Mouse (Mus musculus) skeletal muscle tissue, adult 2 months (tissue): ENCODE data around the gene Slc29a4.
A peak's percentile ranks its signal among the peaks of the same experiment; 100 is the strongest.

Experiments
- DNase-seq: peaks from one replicate; pipeline ENCODE4 v3.0.0-alpha.2; 2012; ENCODE audit warnings: low read depth, low spot score

The Slc29a4 gene

DNA sequence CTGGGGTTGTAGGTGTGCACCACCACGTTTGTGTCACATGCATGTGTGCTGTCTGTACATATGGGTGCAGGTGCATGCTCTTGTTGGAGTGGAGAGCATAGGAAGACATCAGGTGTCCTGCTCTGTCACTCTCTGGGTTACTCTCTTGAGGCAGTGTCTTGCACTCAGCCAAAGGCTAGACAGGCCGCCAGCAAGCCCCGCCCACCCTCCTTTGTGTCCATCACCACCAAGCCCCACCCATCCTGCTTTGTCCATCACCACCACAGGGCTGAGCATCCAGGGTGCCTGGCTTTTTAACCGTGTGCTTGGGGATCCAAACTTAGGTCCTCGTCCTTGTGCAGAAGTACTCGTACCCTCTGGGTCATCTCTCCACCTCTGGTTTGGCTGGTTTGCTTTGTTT lies 3.9 kb downstream of the Slc29a4 start:
- DNase-seq, result no peak

DNA sequence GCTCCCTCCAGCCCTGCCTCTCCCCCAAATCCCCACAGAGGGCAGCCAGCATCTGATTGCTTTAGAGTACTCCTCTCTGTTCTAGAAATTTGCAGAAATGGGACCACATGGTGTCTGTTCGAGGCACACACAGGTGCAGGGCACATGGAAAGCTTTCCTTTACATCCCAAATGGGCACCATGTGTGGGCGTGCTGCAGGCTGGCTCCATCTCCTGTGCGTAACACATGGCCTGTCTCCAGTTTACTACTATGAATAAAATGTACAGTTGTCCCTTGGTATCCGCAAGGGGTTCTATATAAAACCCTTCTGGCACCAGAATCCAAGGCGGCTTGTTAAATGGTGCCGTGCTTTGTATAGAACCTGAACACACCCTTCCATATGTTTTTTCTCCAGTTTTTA lies 4.6 kb downstream of the Slc29a4 start:
- DNase-seq, result no peak

DNA sequence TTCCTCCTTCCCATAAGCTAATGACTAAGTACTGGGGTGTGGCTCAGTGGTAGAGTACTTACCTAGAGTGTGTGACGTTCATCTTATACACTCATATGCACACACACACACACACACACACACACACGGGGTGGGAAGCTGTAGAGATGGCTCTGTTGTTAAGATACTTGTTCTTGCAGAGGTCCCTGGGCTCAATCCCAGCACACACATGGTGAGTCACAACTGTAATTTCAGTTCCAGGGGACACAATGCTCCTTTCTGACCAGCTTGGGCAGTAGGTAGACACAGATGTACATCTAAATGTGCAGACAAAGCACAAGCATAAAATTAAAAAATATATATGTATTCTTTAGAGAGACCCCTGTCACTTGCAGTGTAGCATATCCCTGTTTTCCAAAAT lies 5.4 kb downstream of the Slc29a4 start:
- DNase-seq, result no peak

DNA sequence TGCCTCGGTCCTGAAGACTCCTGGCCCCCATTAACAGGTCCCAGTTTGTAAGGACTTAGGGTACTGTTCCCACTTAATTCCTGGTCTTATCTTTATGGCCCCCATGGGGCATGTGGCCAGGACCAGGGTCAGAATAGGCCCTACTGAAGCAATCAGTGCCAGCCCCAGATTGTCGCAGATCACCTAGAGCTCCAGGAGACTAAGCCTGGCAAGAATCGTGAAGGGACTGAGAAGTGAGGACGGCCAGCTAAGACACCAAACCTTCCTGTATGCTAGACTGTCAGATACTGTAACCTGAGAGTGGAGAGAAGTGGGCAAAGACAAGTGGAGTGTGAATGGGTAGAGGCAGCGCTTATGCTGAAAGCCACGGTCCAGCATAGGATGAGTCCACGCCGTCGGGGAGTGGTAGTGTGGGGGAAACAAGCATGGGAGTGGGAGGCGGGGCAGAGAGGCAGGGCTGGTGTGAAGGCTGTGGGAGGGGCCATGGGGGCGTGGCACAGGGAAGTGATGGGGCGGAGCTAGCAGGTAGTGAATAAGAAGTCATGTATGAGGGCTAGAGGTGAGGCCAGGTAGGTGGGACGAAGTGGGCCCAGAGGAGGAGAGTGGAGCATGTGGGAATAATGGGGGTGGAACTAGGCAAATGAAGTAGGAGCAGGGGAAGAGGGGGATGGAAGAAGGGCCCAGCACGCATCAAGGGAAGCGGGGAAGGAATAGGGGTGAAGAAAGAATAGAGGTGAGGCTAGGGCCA lies 8.7 kb downstream of the Slc29a4 start:
- no peak for DNase-seq

DNA sequence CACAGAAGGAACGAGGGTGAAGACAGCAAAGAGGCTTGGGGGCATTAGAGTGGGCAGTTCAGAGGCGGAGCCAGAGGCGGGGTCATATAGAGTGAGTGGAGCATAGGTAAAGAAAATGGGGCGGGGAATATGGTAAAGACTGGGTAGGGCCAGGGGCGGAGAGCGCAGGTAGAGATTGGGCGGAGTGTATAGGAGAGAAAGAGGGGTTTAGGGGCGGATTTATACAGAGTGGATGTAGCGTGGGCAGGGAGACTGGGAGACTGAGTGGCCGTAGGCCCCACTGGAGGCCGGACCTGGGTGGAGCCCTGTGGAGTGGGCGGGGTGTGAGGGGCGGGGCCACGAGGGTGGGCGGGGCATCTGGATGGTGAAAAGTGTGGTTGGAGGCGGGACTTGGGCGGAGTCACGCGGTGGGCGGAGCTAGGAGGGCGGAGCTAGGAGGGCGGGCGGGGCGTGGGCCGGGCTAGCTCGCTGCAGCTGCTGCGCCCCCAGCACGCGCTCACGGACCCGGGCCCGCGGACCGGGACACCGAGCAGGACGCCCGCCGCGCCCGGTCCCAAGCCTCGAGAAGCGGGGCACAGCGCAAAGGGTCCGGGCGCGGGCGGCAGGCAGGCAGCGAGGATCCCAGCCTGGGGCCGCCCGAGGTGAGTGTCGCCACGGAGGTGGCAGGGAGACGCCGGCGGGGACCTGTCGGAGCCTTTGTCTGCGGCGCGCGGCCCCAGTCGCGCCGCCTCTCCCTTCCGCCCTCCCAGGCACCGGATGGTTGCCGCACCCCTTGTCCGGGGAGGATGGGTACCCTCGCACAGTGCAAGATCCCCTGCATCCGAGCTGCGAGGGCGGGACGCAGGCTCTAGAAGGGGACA lies 9.6 kb downstream of the Slc29a4 start:
- DNase-seq, result no peak

DNA sequence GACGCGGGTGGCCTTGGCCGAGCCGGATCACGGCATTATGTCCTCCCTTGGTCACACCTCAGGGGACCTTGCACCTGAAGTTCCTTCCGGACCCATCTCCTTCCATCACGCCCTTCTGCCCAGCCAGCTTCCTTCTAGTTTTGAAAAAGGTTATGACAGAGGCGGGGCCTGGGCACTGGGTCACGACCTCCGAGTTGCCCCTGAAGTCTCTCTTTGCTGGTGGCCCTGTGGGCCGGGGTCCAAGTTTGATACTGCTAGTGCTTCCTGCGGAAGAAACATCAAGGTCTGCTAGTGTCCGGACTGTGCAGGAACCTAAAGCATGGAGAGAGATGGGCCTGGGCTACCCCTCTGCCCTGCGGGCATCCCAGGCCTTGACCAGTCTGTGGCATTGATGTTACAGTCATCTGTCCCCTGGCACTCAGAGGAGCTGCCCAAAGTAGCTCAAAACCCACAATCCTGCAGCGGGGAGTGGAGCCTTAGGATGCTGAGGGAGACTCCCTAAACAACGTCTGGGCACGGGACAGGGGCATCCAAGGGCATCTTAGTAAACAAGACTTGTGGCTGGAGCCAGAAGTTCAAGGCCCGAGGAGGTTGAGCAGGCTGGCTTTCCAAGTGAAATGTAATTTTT lies 10.3 kb downstream of the Slc29a4 start:
- DNase-seq, result no peak

DNA sequence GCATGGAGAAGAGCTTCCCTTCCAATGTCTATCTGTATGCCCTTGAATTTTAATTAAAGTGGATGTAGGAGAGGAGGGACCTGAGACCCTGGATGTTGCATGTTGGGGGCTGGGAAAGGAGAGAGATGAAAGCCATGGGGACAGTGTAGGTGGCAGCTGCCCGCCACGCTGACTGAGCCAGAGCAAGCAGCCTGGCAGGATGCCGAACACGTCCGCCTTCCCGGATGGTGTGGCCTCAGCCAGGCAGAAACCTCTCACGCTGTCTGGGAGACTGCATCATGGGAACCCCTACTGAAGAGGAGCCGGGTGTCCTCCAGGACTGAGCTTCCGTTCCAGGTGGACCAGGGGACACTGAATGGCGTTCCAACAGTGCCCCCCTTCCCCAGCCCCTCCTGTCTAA lies 11.3 kb downstream of the Slc29a4 start:
- no peak for DNase-seq

DNA sequence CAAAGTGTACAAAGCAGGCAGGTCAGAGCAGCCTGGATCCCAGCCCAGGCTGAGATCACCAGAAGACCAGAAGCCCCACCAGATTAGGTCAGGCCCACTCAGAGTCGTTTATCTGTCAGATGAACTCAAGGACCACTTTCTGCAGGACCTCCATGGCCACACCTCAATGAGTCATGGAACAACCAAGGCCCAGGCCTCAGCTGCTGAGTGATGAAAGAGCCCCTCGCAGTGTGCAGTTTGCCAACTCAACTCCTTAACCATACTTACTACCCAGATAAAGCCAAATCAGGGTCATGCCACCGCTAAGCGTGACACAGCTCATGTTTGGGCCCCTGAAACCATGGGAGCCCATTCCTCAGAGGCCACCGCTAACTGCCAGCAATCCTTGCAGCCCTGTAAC lies 15.4 kb downstream of the Slc29a4 start:
- DNase-seq, result no peak

DNA sequence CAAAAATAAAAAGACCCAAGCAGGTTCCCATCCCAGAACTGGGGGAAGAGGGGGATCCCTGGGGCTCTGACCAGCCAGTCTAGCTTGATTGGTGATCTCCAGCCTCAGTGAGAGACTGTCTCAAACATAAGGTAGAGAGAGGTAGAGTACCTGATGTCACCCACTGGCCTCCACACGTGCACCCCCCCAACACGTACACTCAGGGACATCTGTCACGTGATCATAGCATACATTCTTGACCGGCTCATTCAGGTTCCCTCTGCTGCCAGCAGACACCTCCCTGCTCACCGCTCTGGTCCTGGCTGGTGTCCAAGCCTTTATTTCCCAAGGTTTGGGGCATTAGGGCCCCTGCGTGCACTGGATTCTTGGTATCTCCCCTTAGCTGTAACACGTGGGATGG lies 17.1 kb downstream of the Slc29a4 start:
- DNase-seq, result no peak

DNA sequence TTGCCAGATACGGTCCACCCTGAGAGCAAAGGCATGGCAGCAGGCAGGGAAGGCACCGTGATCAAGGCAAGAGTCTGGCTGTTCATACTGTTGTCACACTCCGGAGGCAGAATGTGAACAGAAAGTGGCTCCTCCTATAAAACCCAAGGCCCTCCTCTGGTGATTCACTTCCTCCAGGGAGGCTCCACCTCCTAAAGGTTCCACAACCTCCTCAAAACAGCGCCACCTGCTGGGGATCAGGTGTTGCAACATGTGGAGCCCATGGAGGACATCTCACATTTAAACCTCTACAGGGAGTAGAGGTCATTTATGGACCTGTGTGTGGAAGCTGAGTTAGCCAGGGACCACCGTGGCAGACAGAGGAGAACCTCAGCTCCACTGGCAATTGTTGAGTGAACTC lies 20.1 kb downstream of the Slc29a4 start:
- no peak for DNase-seq

DNA sequence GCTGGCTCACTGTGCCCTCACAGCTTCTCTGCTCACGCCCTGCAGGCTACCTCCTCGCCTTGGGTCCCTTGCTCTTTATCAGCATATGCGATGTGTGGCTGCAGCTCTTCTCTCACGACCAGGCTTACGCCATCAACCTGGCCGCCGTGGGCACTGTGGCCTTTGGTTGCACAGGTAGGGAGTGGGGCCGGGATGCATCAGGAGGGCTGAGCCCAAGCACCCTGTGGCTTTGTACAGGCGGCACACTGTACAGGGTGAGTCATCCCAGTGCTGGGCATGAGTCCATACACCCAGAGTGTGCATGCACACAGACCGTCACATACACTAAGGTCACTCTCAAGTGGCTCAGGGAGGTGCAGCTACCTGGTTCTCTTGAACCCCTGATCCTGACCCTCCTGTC lies 21.7 kb downstream of the Slc29a4 start:
- no peak for DNase-seq

DNA sequence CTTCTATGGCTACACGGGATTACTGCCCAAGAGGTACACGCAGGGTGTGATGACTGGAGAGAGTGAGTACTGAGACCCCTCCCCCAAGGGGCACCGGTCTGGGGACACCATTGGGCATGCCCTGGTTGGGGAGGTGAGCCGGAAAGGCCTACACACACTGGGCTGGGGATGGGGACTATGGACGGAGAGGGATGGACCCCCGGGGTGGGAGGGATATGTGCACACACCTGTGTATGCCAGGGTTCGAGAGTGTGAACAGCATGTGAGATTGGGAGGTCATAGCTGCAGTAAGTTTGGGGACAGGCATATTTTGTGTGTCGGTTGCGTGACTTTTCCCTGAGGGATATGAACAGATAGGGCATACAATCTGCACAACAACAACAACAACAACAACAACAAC lies 22.7 kb downstream of the Slc29a4 start:
- no peak for DNase-seq

DNA sequence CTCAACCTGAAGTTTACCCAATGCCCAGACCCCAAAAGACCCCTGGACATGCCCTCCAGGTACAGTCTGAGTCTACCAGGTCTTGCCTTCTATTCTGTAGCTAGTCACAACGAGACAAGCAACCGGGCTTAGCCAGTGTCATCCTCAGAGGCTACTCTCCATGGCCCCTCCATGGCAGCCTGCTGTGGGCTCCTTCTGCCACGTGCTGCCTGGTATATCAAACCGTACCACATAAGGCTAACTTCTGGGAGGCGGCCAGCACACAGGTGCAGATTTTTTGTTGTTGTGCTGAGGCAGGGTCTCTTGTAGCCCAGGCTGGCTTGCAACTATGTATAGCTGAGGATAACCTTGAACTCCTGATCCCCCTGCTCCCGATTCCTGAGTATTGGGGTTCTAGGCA lies 23.7 kb downstream of the Slc29a4 start:
- no peak for DNase-seq

DNA sequence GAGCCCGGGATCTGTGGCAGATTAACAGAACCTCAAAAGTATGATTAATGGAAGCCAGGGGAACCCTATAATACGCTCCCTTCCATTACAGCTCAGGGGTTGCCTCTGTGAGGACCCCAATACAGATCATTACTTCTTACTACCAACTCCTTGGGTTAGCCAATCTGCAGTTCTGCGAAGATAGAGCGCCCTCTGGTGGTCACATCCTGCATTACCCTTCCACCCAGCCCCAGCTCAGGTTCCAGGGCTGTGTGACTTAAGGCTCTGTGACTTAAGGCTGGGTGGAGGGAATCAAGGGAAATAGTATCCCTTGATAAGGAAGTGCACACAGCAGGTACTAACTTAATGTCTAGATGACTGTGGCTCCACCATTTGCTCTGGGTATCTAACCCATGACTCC lies 25.7 kb downstream of the Slc29a4 start:
- peak; percentile 58 for DNase-seq

DNA sequence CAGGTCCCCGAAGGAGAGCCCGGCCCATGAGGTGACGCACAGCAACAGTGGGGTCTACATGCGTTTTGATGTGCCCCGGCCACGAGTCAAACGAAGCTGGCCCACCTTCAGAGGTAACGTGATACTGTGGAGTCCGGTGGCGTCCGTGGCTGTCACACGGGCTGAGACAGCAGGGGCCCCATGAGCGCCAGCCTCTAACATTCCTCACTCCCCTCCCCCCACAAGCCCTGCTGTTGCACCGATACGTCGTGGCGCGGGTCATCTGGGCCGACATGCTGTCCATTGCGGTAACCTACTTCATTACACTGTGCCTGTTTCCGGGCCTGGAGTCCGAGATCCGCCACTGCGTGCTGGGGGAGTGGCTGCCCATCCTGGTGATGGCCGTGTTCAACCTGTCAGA lies 26.2 kb downstream of the Slc29a4 start:
- no peak for DNase-seq

DNA sequence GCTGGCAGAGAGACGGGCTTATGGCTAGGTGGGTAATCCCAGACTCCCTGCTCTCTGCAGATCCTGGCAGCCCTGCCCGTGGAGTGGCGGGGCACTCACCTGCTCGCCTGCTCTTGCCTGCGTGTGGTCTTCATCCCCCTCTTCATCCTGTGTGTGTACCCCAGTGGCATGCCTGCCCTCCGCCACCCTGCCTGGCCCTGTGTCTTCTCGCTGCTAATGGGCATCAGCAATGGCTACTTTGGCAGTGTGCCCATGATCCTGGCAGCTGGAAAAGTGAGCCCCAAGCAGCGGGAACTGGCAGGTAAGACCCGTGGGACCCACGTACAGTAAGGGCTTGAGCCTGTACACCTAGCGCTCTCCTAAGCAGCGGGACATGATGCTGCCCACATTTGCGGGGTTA lies 27.6 kb downstream of the Slc29a4 start:
- no peak for DNase-seq

DNA sequence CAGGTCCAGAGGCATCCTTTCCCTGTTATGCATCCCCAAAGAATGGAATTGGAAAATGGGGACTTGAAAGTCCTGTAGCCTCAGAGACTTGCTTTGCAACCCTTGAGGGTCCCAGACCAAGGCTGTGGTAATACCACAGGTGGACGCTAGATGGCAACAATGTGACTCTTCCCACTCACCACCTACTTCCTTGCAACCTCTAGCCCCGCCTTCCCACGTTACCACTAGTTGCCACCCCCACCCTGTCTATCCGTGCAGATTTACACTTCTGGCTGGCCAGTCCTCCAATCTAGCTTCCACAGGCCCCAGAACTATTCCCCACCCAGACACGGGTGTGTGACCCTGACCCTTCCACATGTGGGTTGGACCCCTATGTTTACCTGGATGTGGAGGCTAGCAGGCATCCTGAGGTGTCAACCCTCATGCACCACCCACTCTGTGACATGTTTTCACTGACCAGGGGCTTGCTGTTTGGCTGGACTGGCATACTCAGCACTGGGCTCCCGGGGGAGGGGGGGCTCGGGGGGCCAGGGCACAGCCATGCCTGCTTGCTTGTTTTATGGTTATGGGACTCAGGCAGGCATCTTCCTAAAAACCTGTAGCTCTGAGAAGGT lies 31.3 kb downstream of the Slc29a4 start:
- peak; percentile 36 for DNase-seq

DNA sequence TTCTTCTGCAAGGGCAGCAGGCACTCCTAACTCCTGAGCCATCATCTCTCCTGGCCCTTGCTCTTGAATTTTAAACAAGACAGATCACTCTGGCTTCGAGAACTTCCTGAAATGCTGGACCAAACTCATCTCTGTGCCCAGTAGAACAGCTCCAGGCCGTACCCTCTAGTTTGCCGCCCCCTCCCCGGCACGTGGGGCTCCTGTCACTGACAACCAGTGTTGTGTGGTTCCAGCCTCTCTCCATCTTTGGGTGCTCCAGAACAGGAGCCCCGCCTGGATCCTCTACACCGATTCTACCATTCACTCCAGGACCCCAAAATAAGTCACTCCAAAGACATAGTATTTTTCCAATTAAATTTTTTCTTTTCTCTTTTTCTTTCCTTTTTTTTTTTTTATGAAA lies 32.0 kb downstream of the Slc29a4 start:
- no peak for DNase-seq

DNA sequence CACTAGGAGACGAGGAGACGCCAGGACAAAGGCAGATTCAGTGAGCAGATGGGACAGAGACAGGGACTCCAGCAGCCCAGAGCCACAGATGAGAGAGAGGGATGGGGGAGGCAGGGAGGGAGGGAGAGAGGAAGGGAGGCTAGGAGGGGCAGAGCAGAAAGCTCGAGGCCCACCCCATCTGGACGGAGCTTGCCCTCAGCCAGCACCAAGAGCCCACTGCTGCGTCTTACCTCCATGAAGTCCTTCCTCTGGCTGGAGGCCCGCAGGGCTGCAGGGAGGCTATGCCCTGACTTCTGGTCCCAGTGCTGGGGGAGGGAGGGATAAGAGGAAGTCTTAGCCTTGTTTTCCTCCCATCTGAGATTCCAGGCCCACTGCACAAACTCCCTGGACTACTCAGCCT lies 34.4 kb downstream of the Slc29a4 start:
- DNase-seq, result no peak

DNA sequence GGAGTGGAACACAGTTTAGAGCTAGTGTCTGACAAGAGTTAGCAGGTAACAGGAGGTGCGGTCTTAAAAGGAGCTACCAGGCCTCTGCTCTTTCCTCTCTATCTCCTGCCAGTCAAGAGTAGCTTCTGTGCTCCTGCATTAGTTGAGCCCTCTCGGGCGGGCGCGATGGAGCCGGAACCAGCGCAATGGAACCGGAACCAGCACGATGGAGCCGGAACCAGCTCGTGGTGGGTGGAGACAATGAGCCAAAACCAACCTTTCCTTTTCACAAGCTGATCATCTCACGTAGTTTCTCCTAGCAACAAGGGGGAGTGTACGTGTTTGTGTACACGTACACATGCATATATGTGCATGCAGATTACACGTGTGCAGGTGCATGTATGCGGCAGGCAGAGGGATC lies 36.0 kb downstream of the Slc29a4 start:
- no peak for DNase-seq

DNA sequence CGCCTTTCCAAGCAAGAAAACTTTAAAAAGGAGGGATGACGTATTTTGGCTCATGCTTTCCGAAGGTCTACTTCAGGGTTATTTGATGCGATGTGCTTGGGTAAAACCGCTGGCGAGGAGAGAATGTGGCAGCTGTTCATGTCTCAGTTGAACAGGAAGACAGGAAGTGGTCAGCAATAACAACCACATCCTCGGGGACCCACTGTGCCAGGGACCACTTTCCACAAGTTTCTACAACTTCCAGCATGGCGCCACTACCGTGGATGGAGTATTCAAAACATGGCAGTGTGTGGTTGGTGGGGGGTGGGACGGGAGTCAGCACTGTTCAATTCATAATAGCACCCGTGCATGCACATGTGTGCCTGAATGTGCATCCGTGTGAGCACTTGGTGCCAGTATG lies 38.0 kb downstream of the Slc29a4 start:
- no peak for DNase-seq

DNA sequence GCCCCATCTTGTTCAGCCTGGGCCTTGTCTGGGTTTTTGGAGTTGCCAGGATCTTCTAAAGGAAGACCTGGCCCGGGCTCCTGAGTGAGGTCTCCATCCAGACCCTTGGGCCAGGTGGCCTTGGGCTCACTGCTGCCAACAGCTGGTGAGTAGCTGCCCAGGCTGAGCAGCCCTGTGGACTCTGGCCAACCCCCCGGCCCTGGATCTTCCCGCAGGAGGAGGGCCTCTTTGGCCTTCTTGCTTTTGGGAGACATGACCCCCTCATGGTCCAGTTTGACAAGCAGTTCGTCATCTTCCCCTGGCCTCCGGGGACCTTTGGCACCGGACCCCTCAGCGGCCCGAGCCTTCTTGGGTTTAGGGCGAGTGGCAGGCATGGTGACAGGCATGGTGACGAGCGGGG lies 39.6 kb downstream of the Slc29a4 start:
- no peak for DNase-seq
